Mouse (Mus musculus): ENCODE measurements at regions not wholly inside any gene's neighbourhood (a gene's known extent, or its start where the extent isn't known, plus 50 kb on each side); places are given as distances from the start of the nearest gene placed in this dataset.

- TF ChIP-seq POLR2AphosphoS5 (IDR thresholded peaks at IDR 0.05; ENCODE audit: insufficient replicate concordance, low read depth, low read length): no peak
- TF ChIP-seq GATA1 (IDR thresholded peaks at IDR 0.05; ENCODE audit: borderline replicate concordance, low read length): no peak
- TF ChIP-seq CTCF (IDR thresholded peaks at IDR 0.05; ENCODE audit: low read depth, low read length): no peak
- no peak for TF ChIP-seq TAL1 (conservative IDR thresholded peaks at IDR 0.05; ENCODE audit: low read depth, low read length)
Observed at GRCm38 (mm10) chr13:84624691-84625090, 402.6 kb downstream of the Tmem161b start.
